Mouse (Mus musculus): ENCODE measurements at regions not wholly inside any gene's neighbourhood (a gene's known extent, or its start where the extent isn't known, plus 50 kb on each side); places are given as distances from the start of the nearest gene placed in this dataset.

DNA sequence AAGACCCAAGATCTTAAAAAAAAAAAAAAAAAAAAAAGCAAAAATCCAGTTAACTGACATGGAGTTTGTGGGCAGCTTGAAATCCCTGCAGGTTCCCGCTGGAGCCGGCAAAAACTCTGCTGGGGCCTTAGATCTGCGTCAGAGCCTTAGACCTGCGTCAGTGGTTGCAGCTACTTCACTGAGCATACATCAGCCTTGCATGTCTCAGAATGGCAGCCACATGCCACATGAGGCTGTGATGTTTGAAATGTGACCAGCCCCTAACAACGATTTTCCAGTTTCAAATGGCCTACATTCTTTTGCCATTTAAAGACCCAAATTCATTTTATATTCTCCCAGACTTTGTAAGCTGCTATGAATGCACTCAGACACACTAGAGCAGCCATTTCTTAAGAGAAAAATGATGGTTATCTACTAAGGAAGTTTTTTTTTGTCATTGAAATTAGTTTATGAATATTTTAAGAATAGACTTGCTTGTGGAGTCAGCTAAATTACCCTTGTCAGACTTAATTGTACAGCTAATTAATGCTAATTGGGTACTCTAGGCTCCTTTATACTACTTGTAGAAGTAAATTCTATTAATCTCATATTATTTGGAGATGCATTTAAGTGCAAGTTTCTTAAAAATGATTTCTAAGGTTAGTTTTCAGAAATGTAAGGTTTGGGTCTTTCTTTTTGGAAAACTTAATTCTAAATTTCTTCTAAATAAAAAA lies 70.8 kb downstream of the Toporsl start:
- DNase-seq (ENCODE audit: low spot score): no peak

DNA sequence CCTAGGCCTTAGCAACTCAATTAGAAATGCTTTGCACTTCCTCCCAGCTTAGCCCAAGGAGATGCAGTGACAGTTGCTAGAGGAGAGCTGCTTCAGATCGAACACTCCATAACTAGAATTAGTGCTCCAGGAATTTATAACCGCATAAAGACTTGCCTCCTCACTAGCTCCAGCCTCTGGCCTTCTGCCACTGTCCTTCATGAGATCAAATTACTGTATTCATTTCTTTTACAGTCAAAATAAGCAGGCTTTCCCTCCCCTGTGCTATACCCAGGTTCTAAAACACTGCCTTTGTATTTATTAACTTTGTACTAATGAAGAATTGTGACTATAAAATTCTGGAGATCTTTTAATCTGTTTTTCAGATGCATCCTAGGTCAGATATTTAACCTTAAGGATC lies 104.8 kb upstream of the Olfr275 start:
- no peak for DNase-seq (ENCODE audit: low spot score)

DNA sequence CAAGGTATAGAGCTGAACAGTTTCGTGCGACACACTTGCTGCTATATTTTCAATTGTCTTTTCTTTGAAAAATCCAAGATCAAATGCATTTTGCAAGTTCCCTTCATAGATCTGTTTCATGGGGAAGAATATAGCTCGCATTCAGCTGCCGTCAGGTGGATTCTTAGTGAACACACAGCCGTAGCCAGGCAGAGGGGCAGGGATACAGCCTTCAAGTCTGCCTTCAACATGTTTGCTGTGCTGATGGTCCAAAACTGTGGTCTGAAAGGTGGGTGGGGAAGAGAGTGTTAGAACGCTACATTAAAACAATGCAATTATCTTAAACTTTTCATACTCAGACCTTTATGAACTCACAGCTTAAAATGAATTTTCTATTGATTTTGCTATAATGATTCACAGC lies 88.2 kb upstream of the Olfr275 start:
- no peak for DNase-seq (ENCODE audit: low spot score)

DNA sequence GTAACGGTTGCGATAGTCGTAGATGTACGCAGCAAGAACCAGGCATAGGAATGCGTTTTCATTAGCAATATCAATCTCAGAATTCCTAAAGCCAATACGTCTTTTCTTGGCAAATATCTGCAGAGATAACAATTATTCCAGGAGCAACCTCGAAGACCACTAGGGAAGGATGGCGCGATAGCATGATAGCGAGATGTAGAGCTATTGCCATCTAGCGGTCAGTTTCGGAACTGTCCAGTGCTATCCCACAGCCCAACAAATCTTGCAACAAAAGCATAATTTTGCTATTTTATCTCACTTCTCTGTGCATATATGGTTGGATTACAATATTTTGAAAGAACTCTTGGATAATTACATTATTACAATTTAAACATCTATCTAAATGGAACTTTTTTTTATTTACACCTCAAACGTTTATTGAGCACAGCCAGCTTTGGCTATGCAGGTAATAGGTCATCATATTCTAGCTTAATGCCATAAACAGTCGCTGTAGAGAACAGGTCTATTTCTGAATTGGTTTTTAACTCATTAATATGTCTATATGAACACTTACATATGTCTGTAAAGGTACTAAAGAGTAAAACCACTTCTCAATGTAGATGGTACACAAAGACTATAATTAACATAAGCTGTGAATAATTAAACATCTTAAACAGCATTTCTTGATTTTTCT lies 87.6 kb upstream of the Olfr275 start:
- DNase-seq (ENCODE audit: low spot score): peak; percentile 22

DNA sequence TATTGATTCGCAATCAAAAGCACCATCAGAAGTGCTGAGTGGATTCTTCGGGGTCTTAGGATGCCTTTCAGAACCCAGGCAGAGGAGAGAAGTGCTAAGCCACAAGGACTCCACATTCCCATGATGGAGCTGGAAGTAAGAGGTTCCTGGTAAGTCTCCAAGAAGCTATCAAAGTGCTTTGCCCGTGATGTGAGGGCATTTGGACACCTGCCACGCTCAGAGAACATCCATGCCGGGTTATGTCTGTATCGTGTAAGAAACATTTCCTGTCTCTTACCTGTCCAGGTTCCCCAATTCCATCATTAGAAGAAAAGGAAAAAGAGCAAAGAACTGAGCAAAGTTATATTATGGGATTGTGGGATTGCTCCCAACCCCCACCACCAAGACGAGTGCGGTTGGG lies 81.3 kb upstream of the Olfr275 start:
- DNase-seq (ENCODE audit: low spot score): no peak

DNA sequence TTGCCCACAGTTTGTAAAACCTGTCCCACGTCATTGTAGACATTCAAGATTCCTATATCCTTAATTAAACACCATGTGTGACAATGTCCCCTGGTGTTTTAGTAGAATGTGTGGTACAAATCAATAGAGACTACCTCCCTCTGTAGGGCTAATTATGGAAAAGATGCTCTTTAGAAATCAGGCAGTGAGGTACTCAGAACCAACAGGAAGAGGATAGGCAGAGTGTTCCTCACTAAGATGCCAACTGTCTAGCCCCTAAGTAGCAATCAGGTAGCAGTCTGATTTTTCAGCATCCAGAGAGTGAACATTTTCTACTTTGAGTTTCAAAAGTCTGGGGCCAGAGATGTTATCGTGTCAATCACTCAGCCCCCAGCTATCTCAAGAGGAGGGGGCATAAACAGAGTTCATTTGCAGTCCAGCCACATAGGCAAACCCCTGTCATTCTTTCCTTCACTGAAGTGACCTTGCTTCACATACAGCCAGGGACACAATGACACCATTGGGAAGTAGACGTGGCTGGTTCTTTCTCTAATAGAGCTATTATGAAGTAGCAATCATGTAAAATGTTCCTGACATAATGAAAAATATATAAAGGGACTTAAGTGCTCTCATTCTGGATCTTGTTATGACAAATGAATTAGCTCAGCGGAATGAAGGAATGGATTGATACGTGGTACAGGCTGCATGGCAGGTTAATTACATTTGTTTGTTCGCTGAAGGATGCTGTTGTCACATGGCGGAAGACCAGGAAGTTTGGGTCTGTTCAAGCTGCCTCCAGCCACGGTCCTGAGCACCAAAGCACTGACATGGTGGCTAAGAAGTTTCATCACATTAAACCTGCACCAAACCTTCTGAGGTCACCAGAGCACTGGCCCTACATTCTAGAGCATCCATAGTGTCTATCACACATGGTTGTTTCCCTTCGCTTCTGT lies 74.6 kb upstream of the Olfr275 start:
- no peak for DNase-seq (ENCODE audit: low spot score)

DNA sequence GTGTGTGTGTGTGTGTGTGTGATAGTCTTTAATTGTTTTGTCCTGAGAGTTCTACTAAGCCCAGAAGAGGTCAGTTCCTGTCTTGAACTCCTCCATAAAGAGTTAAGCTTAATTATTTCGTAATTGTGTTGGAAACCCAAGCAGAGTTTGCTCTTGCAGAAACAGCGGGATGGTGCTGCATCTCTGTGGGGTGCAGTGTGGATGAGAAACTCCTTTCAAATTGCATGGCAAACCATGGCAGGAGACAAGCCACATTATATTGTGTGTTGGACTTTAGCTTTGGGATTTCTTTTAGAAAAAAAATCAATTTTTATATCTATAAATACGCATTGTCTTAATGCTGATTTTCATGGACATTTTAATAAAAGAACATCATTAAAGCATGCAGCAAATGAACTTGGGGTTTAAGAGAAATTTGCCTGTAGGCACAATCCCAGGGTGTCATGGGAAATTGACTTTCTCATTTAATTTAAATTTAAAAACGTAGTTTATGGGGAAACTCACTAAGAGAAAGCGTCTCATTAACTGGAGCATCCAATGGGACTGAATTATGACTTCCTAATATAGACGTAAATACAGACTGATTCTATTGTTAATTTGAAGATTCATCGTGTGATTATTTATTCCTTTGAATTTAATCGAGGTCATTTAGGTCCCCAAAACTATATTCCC lies 61.4 kb upstream of the Olfr275 start:
- no peak for DNase-seq (ENCODE audit: low spot score)
